Mouse (Mus musculus): ENCODE data around the gene AC140267.1. TPM values are rescaled to one million over a fixed set of nuclear protein-coding genes. Genes with fewer than 3 reads are reported as not detected.

AC140267.1 gene
- 5.0 and 6.8 TPM in 2 replicates for polyA plus RNA-seq (2016; fragmentation: Nextera tagmentation; extraction: Ambion mirVana)

- Histone ChIP-seq H3K9me3 (replicated peaks) (no peaks in the 10 kb centered on the region), H3K27me3 (ENCODE audit: low read depth, poor library complexity, severe bottlenecking) (no peaks in the 10 kb centered on the region), H3K27ac (replicated peaks) (peak within 1 kb of the TSS; percentile 93), H3K36me3 (peaks cover 46% of the 10 kb centered on the region), H3K4me3 (peak within 1 kb of the TSS; percentile 84), H3K4me1 (peaks cover 31% of the 10 kb centered on the region)
- 96% methylated on average over 9 of the region's 9 CpGs for WGBS
- no peak for DNase-seq (ENCODE audit: low spot score)
Observed at GRCm38 (mm10) chr15:80235535-80235934, at the start of gene AC140267.1. Gene AC140267.1, plus strand, starts transcription at chr15:80235835.

- 80% methylated on average over 5 of the region's 5 CpGs for WGBS
- no peak for DNase-seq (ENCODE audit: low spot score)
Observed at GRCm38 (mm10) chr15:80188927-80189326, 46.7 kb upstream of the AC140267.1 start.

GRCm38 (mm10) chr15:80190075-80190474 is 45.6 kb upstream of the AC140267.1 start:
- WGBS = 75% methylated on average over 4 of the region's 4 CpGs
- Histone ChIP-seq H3K27ac (replicated peaks) (no peak overlapping the region), H3K36me3 (no peaks in the 10 kb centered on the region), H3K4me1 (peaks cover 19% of the 10 kb centered on the region), H3K27me3 (ENCODE audit: low read depth, poor library complexity, severe bottlenecking) (no peaks in the 10 kb centered on the region), H3K4me3 (no peak overlapping the region), H3K9me3 (replicated peaks) (no peaks in the 10 kb centered on the region)
- no peak for DNase-seq (ENCODE audit: low spot score)

More at GRCm38 (mm10) chr15:80188927-80189326, 46.7 kb upstream of the AC140267.1 start:
- H3K4me1 ChIP-seq = peaks cover 17% of the 10 kb centered on the region
- no peaks in the 10 kb centered on the region for H3K9me3 ChIP-seq (replicated peaks)
- H3K27ac ChIP-seq (replicated peaks) = no peak overlapping the region
- no peaks in the 10 kb centered on the region for H3K27me3 ChIP-seq (ENCODE audit: low read depth, poor library complexity, severe bottlenecking)
- no peaks in the 10 kb centered on the region for H3K36me3 ChIP-seq
- H3K4me3 ChIP-seq = no peak overlapping the region

- Histone ChIP-seq H3K4me1 (peaks cover 19% of the 10 kb centered on the region), H3K36me3 (no peaks in the 10 kb centered on the region; the same call in 1 of the 2 replicates), H3K9me3 (replicated peaks) (no peaks in the 10 kb centered on the region), H3K27ac (replicated peaks) (no peak overlapping the region), H3K27me3 (ENCODE audit: low read depth, poor library complexity, severe bottlenecking) (no peaks in the 10 kb centered on the region), H3K4me3 (no peak overlapping the region)
- 80% methylated on average over 8 of the region's 8 CpGs for WGBS
- DNase-seq (ENCODE audit: low spot score) = no peak
Observed at GRCm38 (mm10) chr15:80191585-80192245, 43.9 kb upstream of the AC140267.1 start.

GRCm38 (mm10) chr15:80192246-80192585 is 43.4 kb upstream of the AC140267.1 start:
- Histone ChIP-seq H3K4me3 (no peak overlapping the region), H3K4me1 (peaks cover 19% of the 10 kb centered on the region), H3K27me3 (ENCODE audit: low read depth, poor library complexity, severe bottlenecking) (no peaks in the 10 kb centered on the region), H3K9me3 (replicated peaks) (no peaks in the 10 kb centered on the region), H3K27ac (replicated peaks) (no peak overlapping the region), H3K36me3 (peaks cover 2% of the 10 kb centered on the region; the same call in 1 of the 2 replicates)
- DNase-seq (ENCODE audit: low spot score) = no peak
- WGBS = 84% methylated on average over 6 of the region's 6 CpGs

- Histone ChIP-seq H3K4me3 (no peak overlapping the region), H3K27ac (replicated peaks) (no peak overlapping the region), H3K36me3 (peaks cover 8% of the 10 kb centered on the region), H3K27me3 (ENCODE audit: low read depth, poor library complexity, severe bottlenecking) (no peaks in the 10 kb centered on the region), H3K9me3 (replicated peaks) (peaks cover 6% of the 10 kb centered on the region; the same call in 1 of the 2 replicates), H3K4me1 (peaks cover 19% of the 10 kb centered on the region)
- DNase-seq (ENCODE audit: low spot score) = no peak
- WGBS = 83% methylated on average over 7 of the region's 7 CpGs
Observed at GRCm38 (mm10) chr15:80192847-80193246, 42.8 kb upstream of the AC140267.1 start.

- 68% methylated on average over 2 of the region's 2 CpGs for WGBS
- no peak overlapping the region for H3K4me3 ChIP-seq
- DNase-seq (ENCODE audit: low spot score) = no peak
- H3K9me3 ChIP-seq (replicated peaks) = peaks cover 10% of the 10 kb centered on the region; the same call in 1 of the 2 replicates
- H3K27ac ChIP-seq (replicated peaks) = no peak overlapping the region
- no peaks in the 10 kb centered on the region for H3K4me1 ChIP-seq
- no peaks in the 10 kb centered on the region for H3K27me3 ChIP-seq (ENCODE audit: low read depth, poor library complexity, severe bottlenecking)
- H3K36me3 ChIP-seq = peaks cover 15% of the 10 kb centered on the region
Observed at GRCm38 (mm10) chr15:80199556-80199955, 36.1 kb upstream of the AC140267.1 start.

- Histone ChIP-seq H3K4me3 (no peak overlapping the region), H3K27ac (replicated peaks) (no peak overlapping the region), H3K9me3 (replicated peaks) (peaks cover 10% of the 10 kb centered on the region; the same call in 1 of the 2 replicates), H3K27me3 (ENCODE audit: low read depth, poor library complexity, severe bottlenecking) (no peaks in the 10 kb centered on the region), H3K36me3 (peaks cover 13% of the 10 kb centered on the region), H3K4me1 (no peaks in the 10 kb centered on the region)
- WGBS = 86% methylated on average over 6 of the region's 6 CpGs
- DNase-seq (ENCODE audit: low spot score) = no peak
Observed at GRCm38 (mm10) chr15:80202111-80202775, 33.4 kb upstream of the AC140267.1 start.

- WGBS = 39% methylated on average over 4 of the region's 4 CpGs
- Histone ChIP-seq H3K4me1 (peaks cover 5% of the 10 kb centered on the region), H3K9me3 (replicated peaks) (no peaks in the 10 kb centered on the region), H3K27ac (replicated peaks) (no peak overlapping the region), H3K4me3 (no peak overlapping the region), H3K27me3 (ENCODE audit: low read depth, poor library complexity, severe bottlenecking) (no peaks in the 10 kb centered on the region), H3K36me3 (peaks cover 1% of the 10 kb centered on the region; the same call in 1 of the 2 replicates)
- no peak for DNase-seq (ENCODE audit: low spot score)
Observed at GRCm38 (mm10) chr15:80203406-80203805, 32.2 kb upstream of the AC140267.1 start.

GRCm38 (mm10) chr15:80206057-80206565 is 29.5 kb upstream of the AC140267.1 start:
- H3K9me3 ChIP-seq (replicated peaks) = no peaks in the 10 kb centered on the region
- H3K27ac ChIP-seq (replicated peaks) = no peak overlapping the region
- H3K4me1 ChIP-seq = peaks cover 9% of the 10 kb centered on the region
- WGBS = 87% methylated on average over 3 of the region's 3 CpGs
- H3K27me3 ChIP-seq (ENCODE audit: low read depth, poor library complexity, severe bottlenecking) = no peaks in the 10 kb centered on the region
- H3K4me3 ChIP-seq = no peak overlapping the region
- H3K36me3 ChIP-seq = peaks cover 7% of the 10 kb centered on the region
- no peak for DNase-seq (ENCODE audit: low spot score)

- Histone ChIP-seq H3K27ac (replicated peaks) (0 out of 2 replicates have a peak overlapping the region, but pooled peaks have one; percentile 13), H3K36me3 (peaks cover 30% of the 10 kb centered on the region), H3K27me3 (ENCODE audit: low read depth, poor library complexity, severe bottlenecking) (no peaks in the 10 kb centered on the region), H3K9me3 (replicated peaks) (no peaks in the 10 kb centered on the region), H3K4me3 (no peak overlapping the region), H3K4me1 (peaks cover 9% of the 10 kb centered on the region)
- WGBS = 11% methylated on average over 4 of the region's 4 CpGs
- DNase-seq (ENCODE audit: low spot score) = no peak
Observed at GRCm38 (mm10) chr15:80208446-80208845, 27.2 kb upstream of the AC140267.1 start.

GRCm38 (mm10) chr15:80213688-80214087 is 21.9 kb upstream of the AC140267.1 start:
- Histone ChIP-seq H3K9me3 (replicated peaks) (no peaks in the 10 kb centered on the region), H3K36me3 (peaks cover 30% of the 10 kb centered on the region), H3K27ac (replicated peaks) (no peak overlapping the region), H3K4me1 (peaks cover 9% of the 10 kb centered on the region), H3K4me3 (no peak overlapping the region), H3K27me3 (ENCODE audit: low read depth, poor library complexity, severe bottlenecking) (no peaks in the 10 kb centered on the region)
- DNase-seq (ENCODE audit: low spot score) = no peak
